Mouse (Mus musculus) CH12.LX (cell line): ENCODE measurements around the gene Gm5129.

Source experiments
- CHD2 ChIP-seq: IDR thresholded peaks from 2 replicates; pipeline ENCODE4 v1.6.1; 2011; ENCODE audit warnings: low read length, improper control_type of control experiment
- CTCF ChIP-seq, 2 experiments: IDR thresholded peaks in 1 of 2; conservative IDR thresholded peaks in 1 of 2; 2 replicates each; pipeline ENCODE4 v1.5.1; 2011 to 2012; ENCODE audit warnings: low read depth in 2 of 2, low read length in 2 of 2, improper control_type of control experiment in 1 of 2, inconsistent platforms in 1 of 2, mild to moderate bottlenecking in 1 of 2, moderate library complexity in 1 of 2
- HCFC1 ChIP-seq: IDR thresholded peaks from 2 replicates; pipeline ENCODE4 v1.6.1; 2012; ENCODE audit warnings: low read depth, mild to moderate bottlenecking, inconsistent platforms, low read length, improper control_type of control experiment
- MAFK ChIP-seq: IDR thresholded peaks from 2 replicates; pipeline ENCODE4 v1.6.1; 2011; ENCODE audit warnings: low read length, improper control_type of control experiment; ENCODE audit not compliant: insufficient replicate concordance
- MAX ChIP-seq: IDR thresholded peaks from 2 replicates; pipeline ENCODE4 v1.6.1; 2011; ENCODE audit warnings: low read length, improper control_type of control experiment
- SIN3A ChIP-seq: IDR thresholded peaks from 2 replicates; pipeline ENCODE4 v1.6.1; 2012; ENCODE audit warnings: low read length, improper control_type of control experiment, inconsistent platforms

DNA sequence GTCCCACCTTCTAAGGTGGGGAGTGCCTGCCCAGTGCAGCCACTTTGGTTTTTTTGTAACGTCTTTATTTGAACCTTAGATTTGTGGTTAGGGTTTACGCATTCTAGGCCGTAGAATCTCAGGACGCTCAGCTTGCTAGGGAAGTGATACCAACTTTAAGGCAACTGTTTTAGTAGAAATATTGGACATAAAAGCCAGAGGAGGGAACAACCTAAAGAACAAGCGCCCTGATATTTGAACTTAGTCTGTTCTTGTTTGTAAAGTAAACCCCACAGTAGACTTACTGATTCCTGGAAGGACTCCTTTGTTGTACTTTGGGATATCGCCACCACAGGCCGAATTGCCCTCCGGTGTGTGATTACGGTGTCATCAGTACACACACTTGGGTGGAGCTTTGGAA is 1.2 kb upstream of the Gm5129 start:
- TF ChIP-seq HCFC1 (no peak), CTCF (conservative IDR thresholded peaks at IDR 0.05 in 1 of 2, IDR thresholded peaks at IDR 0.05 in 1 of 2; ENCODE audit: low read depth in 2 of 2, low read length in 2 of 2) (no peak), SIN3A (no peak), MAFK (no peak), MAX (no peak), CHD2 (no peak)
